Mouse (Mus musculus) hindbrain, embryonic 11.5 days (tissue): ENCODE measurements around the gene Dnali1. TPM values are rescaled to one million over a fixed set of nuclear protein-coding genes. Genes with fewer than 3 reads are reported as not detected.

ENCODE experiments used
- ATAC-seq: fragments of 200-750 bp; cut with Nextera tagmentation; 2 replicates; pipeline ENCODE4 v1.8.0; 2017; ENCODE audit warnings: mild to moderate bottlenecking, moderate TSS enrichment, moderate library complexity; ENCODE audit not compliant: low FRiP score
- DNase-seq: peaks from one replicate; pipeline ENCODE4 v3.0.0-alpha.2; 2015; ENCODE audit warnings: low spot score
- H3K27ac ChIP-seq: fragments of 300-500 bp; sonication (generic); 2 replicates; pipeline ENCODE4 v1.5.1; 2014; ENCODE audit warnings: mild to moderate bottlenecking, low read depth, low read length
- H3K27me3 ChIP-seq: fragments of 300-500 bp; sonication (generic); 2 replicates; pipeline ENCODE4 v1.6.1; 2014; ENCODE audit warnings: mild to moderate bottlenecking, low read length, moderate library complexity, mixed read lengths; ENCODE audit not compliant: control insufficient read depth, insufficient read depth
- H3K36me3 ChIP-seq: fragments of 300-500 bp; sonication (generic); 2 replicates; pipeline ENCODE4 v1.6.1; 2014; ENCODE audit warnings: mild to moderate bottlenecking, low read length, moderate library complexity, mixed read lengths; ENCODE audit not compliant: control insufficient read depth, insufficient read depth
- H3K4me1 ChIP-seq: fragments of 300-500 bp; sonication (generic); replicated peaks from 2 replicates; pipeline ENCODE4 v1.6.1; 2014; ENCODE audit warnings: low read length, mixed read lengths; ENCODE audit not compliant: control insufficient read depth, insufficient read depth
- H3K4me2 ChIP-seq: fragments of 300-500 bp; sonication (generic); replicated peaks from 2 replicates; pipeline ENCODE4 v1.6.1; 2014; ENCODE audit warnings: mild to moderate bottlenecking, low read depth, low read length
- H3K4me3 ChIP-seq: fragments of 300-500 bp; sonication (generic); 2 replicates; pipeline ENCODE4 v1.5.1; 2014; ENCODE audit warnings: low read depth, low read length
- H3K9ac ChIP-seq: fragments of 300-500 bp; sonication (generic); 2 replicates; pipeline ENCODE4 v1.6.1; 2014; ENCODE audit warnings: low read depth, low read length
- H3K9me3 ChIP-seq: fragments of 300-500 bp; sonication (generic); 2 replicates; pipeline ENCODE4 v1.6.1; 2016; ENCODE audit warnings: low read length; ENCODE audit not compliant: control insufficient read depth
- WGBS: fragments of 180-500 bp; shearing (Covaris S2); extraction: QIAGEN DNeasy Blood & Tissue Kit; methylation state at CpG from one replicate; pipeline ENCODE4 v1.1.7; 2014; 5-methylcytosine and 5-hydroxymethylcytosine counted together
- polyA plus RNA-seq: library from polyadenylated mRNA; unstranded; fragments of >200 nt; fragmentation: Nextera tagmentation; extraction: Ambion mirVana; gene quantifications from 2 replicates; pipeline ENCODE4 v1.2.1, GENCODE M21; 2014

Dnali1 gene
- polyA plus RNA-seq: 0.64 and 0.91 TPM in 2 replicates

DNA sequence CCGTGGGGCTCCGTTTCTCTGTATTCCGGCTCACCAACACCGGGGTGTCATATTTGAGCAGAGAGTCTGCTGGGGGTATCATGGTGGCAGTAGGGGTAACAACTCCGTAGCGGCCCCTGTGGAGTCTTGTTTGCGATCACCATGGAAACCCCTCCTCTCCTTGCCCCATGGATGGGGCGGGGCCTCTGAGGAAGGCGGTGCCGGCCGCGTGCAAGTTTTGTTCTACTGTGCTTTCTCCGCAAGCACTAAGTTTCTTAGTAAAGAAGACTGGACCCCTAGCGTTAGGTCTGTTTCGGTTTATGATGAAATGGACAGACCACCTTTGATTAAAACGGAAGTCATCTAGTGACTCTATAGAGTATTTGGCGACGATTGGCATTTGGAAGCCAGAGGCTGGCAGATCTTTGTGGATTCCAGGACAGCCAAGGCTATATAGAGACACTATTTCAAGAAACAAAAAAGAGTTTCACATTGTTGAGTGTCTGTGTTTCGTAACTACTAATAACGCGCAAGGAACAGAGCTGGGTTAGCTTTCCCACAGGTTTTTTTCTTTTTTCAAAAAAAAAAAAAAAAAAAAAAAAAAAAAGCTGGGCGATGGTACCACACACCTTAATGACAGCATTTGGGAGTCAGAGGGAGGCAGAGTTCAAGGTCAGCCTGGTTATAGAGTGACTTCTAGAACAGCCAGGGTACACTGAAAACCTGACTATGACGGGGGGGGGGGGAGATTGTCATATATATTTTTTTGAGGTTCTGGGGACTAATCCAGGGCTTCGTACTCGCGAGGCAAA is at the start of gene Dnali1:
Gene Dnali1, minus strand, starts transcription at position 187 of the 791 bp plus-strand sequence.
- 5% methylated on average over 26 of the region's 26 CpGs for WGBS
- H3K27me3 ChIP-seq: no peaks in the 10 kb centered on the region
- H3K9me3 ChIP-seq: no peaks in the 10 kb centered on the region
- peaks cover 8% of the 10 kb centered on the region for H3K4me1 ChIP-seq
- H3K36me3 ChIP-seq: 0 out of 2 replicates have a peak, but pooled peaks cover 4% of the 10 kb centered on the region
- H3K4me2 ChIP-seq: peak within 1 kb of the TSS; percentile 60
- no peak within 1 kb of the TSS for H3K27ac ChIP-seq
- peak within 1 kb of the TSS; percentile 85 for H3K4me3 ChIP-seq
- DNase-seq (peak; percentile 74), ATAC-seq (peak; percentile 59)
- peak within 1 kb of the TSS; percentile 77 for H3K9ac ChIP-seq

DNA sequence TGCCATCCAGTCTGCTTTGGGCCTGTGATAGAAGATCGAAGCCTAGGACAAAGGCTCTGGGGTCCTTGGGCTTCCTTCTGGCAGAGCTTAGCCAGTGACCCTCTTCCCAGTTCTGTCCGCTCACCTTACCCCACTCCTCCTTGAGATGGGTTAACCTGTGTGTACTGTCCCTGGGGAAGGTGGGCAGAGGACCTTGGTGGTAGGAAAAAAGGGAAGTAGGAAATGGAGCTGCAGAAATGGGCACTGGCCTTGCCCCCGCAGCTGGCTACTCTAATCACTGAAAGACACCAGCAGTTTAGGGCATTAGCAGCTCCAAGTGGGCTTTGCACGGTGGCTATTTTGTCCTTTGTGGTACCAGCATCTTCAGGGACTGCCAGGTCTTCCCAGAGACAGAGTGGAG is 49.6 kb upstream of the Dnali1 start:
- H3K9me3 ChIP-seq: no peaks in the 10 kb centered on the region
- H3K36me3 ChIP-seq: no peaks in the 10 kb centered on the region
- H3K4me3 ChIP-seq: no peak overlapping the region
- H3K27me3 ChIP-seq: no peaks in the 10 kb centered on the region
- H3K4me1 ChIP-seq: no peaks in the 10 kb centered on the region
- no peak for DNase-seq
- H3K27ac ChIP-seq: no peak overlapping the region
- no peak overlapping the region for H3K9ac ChIP-seq
- no peak overlapping the region for H3K4me2 ChIP-seq
- ATAC-seq: 0 out of 2 replicates have a peak, but pooled peaks have one; percentile 6
- 82% methylated on average over 4 of the region's 4 CpGs for WGBS

DNA sequence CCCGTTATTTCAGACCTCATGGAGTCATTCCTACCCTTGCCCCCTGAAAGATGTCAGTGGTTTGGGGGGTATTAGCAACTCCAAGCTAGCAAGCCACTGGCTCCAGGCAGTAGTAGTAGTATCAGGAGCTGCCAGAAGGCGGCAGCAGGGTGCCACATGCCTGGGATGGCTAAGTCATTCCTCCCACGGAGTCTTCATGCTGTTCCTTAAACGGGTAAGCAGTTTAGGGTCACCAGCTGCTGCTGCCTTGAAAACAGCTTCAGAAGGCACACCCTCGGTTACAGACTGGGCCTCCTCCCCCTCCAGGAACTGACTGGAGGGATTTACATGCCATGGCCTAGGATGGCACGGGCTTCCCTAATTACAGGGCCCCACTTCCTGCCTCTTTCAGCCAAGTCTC is 49.1 kb upstream of the Dnali1 start:
- Histone ChIP-seq H3K4me3 (no peak overlapping the region), H3K27me3 (no peaks in the 10 kb centered on the region), H3K4me2 (no peak overlapping the region), H3K9me3 (no peaks in the 10 kb centered on the region), H3K4me1 (no peaks in the 10 kb centered on the region), H3K27ac (no peak overlapping the region), H3K9ac (no peak overlapping the region), H3K36me3 (no peaks in the 10 kb centered on the region)
- 14% methylated on average over 6 of the region's 6 CpGs for WGBS
- ATAC-seq (peak; percentile 54; the same call in 1 of the 2 replicates), DNase-seq (peak; percentile 81)

DNA sequence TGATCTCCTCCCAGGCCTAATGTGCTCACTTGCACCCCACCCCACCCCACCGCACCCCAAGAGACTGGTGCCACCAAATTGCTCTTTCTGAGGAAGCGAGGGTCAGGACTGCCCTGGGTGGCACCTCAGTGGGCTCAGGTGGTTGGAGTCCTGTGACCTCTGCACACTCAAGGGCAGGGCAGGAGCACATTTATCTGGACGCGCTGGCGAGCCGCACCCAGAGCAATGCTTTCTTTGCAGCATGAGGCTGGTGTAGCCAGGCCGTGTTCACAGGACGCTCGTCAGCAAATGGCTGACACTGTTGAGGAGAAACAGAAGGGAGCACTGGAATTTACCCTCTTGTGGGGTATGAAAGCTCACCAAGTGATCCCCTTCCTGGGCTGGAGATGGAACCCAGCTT is 39.9 kb upstream of the Dnali1 start:
- H3K4me1 ChIP-seq: no peaks in the 10 kb centered on the region
- ATAC-seq (no peak), DNase-seq (no peak)
- no peak overlapping the region for H3K9ac ChIP-seq
- WGBS: 93% methylated on average over 9 of the region's 9 CpGs
- no peaks in the 10 kb centered on the region for H3K27me3 ChIP-seq
- peaks cover 3% of the 10 kb centered on the region; the same call in 1 of the 2 replicates for H3K36me3 ChIP-seq
- H3K9me3 ChIP-seq: no peaks in the 10 kb centered on the region
- no peak overlapping the region for H3K27ac ChIP-seq
- H3K4me3 ChIP-seq: no peak overlapping the region
- H3K4me2 ChIP-seq: no peak overlapping the region

DNA sequence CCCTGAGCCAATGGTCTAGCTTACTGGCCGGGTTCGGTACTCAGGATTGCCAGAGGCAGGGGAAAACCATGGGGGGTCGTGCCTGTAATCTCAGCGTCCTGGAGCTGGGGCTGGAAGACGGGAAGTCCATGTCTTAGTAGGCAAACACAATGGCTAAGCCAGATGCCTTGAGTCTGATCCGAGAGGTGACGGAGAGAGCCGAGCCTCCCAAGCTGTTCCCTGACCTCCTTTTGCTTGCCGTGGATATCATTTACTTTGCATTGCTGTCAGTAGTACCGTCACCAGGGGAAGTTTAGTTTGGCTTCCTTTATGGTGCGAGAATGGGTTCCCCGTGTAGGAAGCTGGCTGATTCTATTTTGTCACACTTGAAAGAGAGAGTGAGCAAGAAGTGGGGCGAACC is 35.8 kb upstream of the Dnali1 start:
- no peaks in the 10 kb centered on the region for H3K4me1 ChIP-seq
- no peak overlapping the region for H3K27ac ChIP-seq
- no peaks in the 10 kb centered on the region for H3K9me3 ChIP-seq
- H3K9ac ChIP-seq: no peak overlapping the region
- DNase-seq (no peak), ATAC-seq (no peak)
- WGBS: 73% methylated on average over 13 of the region's 13 CpGs
- H3K4me3 ChIP-seq: no peak overlapping the region
- H3K27me3 ChIP-seq: no peaks in the 10 kb centered on the region
- H3K4me2 ChIP-seq: no peak overlapping the region
- H3K36me3 ChIP-seq: peaks cover 3% of the 10 kb centered on the region; the same call in 1 of the 2 replicates

DNA sequence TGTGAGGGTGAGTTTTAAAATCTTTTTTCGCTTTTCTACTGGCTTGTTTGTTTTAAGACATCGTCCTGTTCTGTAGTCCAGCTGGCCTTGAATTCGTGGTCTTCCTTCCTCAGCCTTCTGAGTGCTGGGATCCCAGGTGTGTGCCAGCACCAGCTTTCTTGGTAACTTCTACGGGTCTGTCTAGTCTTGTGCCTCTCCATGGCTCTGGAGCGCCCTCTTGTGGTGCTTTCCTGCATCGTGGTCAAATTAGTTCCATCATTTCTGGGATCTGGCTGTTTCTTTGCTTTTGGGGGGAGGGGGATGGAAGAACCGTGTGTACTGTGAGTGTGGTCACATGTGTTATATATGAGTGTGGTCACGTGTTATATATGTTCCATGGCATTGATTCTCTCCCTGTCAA is 34.0 kb upstream of the Dnali1 start:
- H3K27me3 ChIP-seq: no peaks in the 10 kb centered on the region

DNA sequence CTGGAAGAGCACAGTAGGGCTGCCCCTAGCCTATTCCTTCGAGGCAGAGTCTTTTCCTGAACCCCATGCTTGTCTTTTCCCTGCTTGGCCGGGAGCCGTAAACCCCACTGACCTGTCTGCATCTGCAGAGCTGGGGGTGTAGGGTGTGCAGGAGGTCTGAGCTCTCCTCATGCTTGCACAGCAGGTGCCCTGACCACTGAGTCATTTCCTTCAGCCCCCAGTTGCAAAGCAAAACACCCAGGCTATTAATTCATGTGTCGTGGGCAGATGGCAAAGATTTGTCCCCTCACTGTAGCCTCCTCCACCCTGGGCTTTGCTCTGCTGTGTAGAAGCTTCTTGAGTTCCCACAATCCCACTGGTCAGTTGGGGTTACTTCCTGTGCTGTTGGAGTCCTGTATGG is 31.9 kb upstream of the Dnali1 start:
- no peak for DNase-seq
- no peaks in the 10 kb centered on the region for H3K4me1 ChIP-seq
- H3K4me2 ChIP-seq: no peak overlapping the region
- H3K27me3 ChIP-seq: no peaks in the 10 kb centered on the region
- no peak overlapping the region for H3K4me3 ChIP-seq
- H3K27ac ChIP-seq: no peak overlapping the region
- WGBS: 82% methylated on average over 4 of the region's 4 CpGs
- H3K9ac ChIP-seq: no peak overlapping the region
- ATAC-seq: no peak
- no peaks in the 10 kb centered on the region for H3K36me3 ChIP-seq
- H3K9me3 ChIP-seq: no peaks in the 10 kb centered on the region

More for the DNA sequence above, 34.0 kb upstream of the Dnali1 start:
- 9% methylated on average over 8 of the region's 8 CpGs for WGBS
- ATAC-seq: no peak
- no peak overlapping the region for H3K27ac ChIP-seq
- no peak overlapping the region for H3K4me2 ChIP-seq
- no peaks in the 10 kb centered on the region for H3K9me3 ChIP-seq
- H3K4me3 ChIP-seq: no peak overlapping the region
- peak; percentile 94 for DNase-seq
- H3K9ac ChIP-seq: no peak overlapping the region
- no peaks in the 10 kb centered on the region for H3K4me1 ChIP-seq
- peaks cover 3% of the 10 kb centered on the region; the same call in 1 of the 2 replicates for H3K36me3 ChIP-seq

DNA sequence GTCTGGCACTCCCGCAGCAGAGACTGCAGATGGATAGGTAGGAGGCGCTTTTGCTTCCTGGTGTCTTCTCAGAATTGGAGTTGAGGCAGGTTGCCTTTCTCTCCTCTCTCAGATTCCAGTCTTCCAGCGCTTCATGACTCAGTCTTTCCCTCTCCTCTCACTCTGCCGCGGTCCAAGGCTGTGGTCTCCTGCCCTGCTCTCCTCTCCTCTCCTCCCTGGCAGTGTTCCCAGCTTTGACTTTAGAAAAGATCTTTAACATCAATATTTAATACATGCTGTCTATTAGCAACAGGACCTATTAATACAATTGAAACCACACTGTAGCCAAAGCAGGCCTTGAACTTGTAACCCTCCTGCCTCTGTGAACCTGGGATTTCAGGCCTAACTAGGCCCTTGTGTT is 30.6 kb upstream of the Dnali1 start:
- Histone ChIP-seq H3K9me3 (no peaks in the 10 kb centered on the region), H3K9ac (no peak overlapping the region), H3K4me1 (no peaks in the 10 kb centered on the region), H3K27me3 (no peaks in the 10 kb centered on the region), H3K36me3 (no peaks in the 10 kb centered on the region), H3K27ac (no peak overlapping the region), H3K4me2 (no peak overlapping the region), H3K4me3 (no peak overlapping the region)
- DNase-seq (no peak), ATAC-seq (no peak)
- WGBS: 97% methylated on average over 5 of the region's 5 CpGs

DNA sequence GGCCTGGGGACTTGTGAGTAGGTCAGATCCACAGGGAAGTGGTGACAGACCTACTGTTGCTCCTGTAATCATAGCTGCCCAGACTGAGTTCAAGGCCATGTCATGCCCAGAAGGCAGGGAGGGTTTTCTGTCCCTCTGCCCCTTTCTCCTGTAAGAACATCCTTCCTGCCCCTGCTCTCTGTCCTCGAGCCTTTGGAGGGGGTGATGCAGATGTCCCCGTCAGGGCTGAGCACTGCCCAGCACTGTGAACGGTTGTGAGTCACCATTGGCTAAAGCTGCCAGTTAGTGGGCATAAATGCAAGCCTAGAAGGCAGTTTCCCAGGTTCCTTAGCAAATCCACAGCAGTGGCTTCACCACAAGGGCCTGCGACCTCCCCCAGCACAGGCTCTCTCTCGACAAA is 27.5 kb upstream of the Dnali1 start:
- ATAC-seq (no peak), DNase-seq (no peak)
- H3K36me3 ChIP-seq: peaks cover 9% of the 10 kb centered on the region
- WGBS: 89% methylated on average over 5 of the region's 5 CpGs
- H3K4me3 ChIP-seq: no peak overlapping the region
- no peak overlapping the region for H3K9ac ChIP-seq
- H3K4me1 ChIP-seq: no peaks in the 10 kb centered on the region
- no peaks in the 10 kb centered on the region for H3K9me3 ChIP-seq
- no peak overlapping the region for H3K4me2 ChIP-seq
- H3K27ac ChIP-seq: no peak overlapping the region
- no peaks in the 10 kb centered on the region for H3K27me3 ChIP-seq
